Mouse (Mus musculus): ENCODE data around the gene Syngap1.

GRCm38 (mm10) chr17:27021076-27021475, 80.0 kb downstream of the Syngap1 start:
- TF ChIP-seq CTCF (conservative IDR thresholded peaks at IDR 0.05; ENCODE audit: insufficient read depth, insufficient read length, low read depth, low read length) = no peak
- TF ChIP-seq POLR2A (IDR thresholded peaks at IDR 0.05; ENCODE audit: low read depth, low read length) = no peak

All from kidney, adult 2 months (tissue).